Mouse (Mus musculus) urinary bladder, adult 18-20 months (tissue): ENCODE data around the gene Il6st.
A peak's percentile ranks its signal among the peaks of the same experiment; 100 is the strongest.

Experiments used
- DNase-seq, 2 experiments: peaks; one replicate each; pipeline ENCODE4 v3.0.0; 2022; ENCODE audit warnings: low spot score in 2 of 2, mixed read lengths in 2 of 2

Il6st gene

DNA sequence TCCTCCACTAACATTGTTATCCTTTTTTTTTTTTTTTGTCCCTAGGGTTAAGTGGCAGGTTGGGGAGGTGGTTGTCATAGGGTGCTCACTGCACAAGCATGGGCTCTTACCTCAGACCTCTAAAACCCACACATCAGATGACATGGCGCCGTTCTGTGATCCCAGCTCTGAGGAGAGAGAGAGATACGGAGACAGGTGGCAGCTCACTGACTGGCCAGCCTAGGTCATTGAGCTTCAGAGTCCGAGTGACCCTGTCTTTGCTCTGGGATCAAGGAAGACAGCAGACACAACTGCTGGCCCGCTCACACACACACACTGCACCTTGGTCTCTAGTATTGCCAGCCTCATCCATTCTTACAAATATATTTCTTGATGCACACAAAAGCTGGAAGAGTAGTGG, 18.7 kb downstream of the Il6st start:
- no peak for DNase-seq

DNA sequence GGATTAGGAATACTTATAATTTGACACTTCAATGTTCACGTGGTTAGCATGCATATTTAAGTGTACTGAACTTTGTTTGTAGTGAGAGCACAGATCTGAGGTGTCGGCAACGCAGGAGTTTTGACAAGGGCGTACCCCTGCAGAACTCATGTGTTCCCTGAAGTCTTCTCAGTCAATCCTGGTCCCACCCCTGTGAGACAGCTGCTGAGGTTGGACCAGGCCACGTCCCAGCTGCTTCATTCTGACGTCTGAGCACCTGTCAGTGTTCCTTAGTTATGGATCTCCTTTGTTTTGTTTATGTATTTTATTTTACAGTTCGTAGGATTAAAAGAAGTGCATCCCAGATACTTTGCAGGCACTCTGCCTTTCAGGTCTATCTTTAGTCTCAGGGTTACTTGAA, 19.1 kb downstream of the Il6st start:
- DNase-seq, result no peak

DNA sequence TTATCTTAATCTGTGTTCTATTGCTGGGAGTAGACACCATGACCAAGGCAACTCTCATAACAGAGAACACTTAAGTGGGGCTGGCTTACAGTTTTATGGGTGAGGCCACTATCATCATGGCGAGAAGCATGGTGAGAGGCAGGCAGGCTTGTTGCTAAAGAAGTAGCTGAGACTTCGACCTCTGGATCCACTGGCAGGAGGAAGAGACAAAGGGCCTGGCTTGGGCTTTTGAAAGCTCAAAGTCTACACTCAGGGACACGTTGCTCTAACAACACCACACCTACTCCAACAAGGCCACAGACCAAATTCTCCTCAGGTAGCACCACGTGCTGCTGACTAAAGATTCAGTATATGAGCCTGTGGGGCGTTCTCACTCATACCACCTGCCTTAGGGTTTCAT, 22.4 kb downstream of the Il6st start:
- DNase-seq, result no peak

DNA sequence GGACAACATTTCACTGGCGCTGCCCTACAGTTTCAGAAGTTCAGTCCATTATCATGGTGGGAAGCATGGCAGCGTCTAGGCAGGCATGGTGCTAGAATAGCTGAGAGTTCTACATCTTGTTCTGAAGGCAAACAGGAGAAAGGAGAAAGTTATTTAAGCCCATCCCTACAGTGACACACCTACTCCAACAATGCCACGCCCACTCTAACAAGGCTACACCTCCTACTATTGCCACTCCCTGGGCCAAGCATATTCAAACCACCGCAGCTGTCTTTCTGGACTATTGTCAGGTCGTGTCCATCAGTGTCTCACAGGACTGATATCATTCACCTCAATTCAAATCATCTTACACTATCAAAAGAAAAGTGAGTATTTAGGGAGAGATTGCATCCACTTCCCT, 22.8 kb downstream of the Il6st start:
- no peak for DNase-seq

DNA sequence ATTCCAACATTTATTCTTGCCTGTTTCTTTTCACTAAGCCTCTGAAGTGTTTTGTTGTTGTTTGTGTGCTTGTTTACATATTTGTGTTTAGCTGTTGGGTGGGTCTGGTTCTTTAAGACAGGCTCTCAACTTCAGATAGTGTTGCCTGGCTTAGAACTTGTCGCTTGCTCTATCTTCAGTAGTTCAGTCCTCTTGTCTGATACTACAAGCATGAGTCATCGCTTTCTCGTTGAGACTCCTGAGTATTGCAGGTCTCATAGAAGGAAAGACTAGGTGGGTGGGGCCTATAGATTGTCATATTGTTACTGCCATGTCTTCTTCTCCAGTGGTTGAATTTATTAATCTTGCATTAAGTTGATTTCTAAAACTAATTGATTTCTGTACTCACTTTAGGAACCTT, 26.2 kb downstream of the Il6st start:
- no peak for DNase-seq

DNA sequence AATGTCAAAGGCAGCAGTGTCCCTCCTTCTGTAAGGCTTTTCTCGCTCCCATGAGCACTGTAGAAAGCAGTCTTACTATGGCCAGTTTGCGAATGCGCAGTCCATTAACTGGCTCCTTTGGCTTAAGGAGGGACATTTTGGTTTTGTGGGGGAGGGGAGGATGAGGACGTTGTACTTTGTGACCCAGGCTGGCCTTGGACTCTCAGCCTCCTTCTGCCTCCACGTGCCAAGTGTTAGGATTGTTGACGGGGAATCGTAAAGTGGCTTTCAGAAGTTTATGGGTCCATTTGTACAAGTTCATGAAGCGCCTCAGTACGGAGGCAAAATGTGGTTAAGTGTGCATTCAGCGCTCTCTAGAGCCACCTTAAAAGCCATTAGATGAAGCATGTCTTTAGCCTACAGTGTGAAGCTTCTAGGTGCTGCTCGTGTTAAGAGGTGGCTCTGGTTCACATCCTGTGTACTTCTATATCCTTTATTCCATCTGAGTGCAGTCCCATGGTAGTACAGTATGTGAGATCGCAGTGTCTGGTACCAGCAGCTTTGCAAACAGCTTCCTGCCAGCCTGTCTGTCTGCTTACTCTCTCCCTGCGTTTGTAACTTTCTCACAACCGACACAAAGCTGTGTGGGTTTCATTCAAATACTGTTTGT, 27.9 kb downstream of the Il6st start:
- DNase-seq, result no peak

DNA sequence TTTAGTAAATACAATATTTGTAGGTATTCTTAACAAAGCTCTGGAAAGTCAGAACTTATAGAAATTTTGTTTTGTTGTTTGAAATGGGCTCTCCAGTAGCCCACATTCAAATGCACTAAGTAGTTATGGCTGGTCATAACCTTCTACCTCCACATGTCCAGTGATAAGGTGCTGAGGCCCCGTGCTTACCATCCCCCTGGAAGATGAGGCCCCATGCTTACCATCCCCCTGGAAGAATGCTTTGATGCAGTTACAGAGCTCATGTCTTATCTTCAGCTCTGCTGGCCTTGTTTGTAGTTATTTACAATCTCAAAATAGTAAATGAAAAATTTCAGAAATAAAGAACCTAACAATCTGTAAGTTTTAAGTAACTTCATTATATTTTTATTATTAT, 28.4 kb downstream of the Il6st start:
- DNase-seq, result no peak

DNA sequence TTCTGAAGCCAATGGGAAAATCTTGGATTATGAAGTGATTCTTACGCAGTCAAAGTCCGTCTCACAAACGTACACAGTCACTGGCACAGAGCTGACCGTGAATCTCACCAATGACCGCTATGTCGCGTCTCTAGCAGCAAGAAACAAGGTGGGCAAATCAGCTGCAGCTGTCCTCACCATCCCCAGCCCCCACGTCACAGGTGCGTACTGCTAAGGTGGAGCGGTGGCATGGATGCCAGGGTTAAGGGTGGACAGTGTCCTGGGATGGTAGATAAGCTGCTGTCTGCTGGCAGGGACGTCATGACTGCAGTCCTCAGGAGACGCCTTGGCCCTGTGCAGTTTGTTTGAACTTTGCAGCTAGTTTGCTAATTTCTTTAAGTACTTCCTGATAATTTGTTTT, 30.7 kb downstream of the Il6st start:
- no peak for DNase-seq

DNA sequence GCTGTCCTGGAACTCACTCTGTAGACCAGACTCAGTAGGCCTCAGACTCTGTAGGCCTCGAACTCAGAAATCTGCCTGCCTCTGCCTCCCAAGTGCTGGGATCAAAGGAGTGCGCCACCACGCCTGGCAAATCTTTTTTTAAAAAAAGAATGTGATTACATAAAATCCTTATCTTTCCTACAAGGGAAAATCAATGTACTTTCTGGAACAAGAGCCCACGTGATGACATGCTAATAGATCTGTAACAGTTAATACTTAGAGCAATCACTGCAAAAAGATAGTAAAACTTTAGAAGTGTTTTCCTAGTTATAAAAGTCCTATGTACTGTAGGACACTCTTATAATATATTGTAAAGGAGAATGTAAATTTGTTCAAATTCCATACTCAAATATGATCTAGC, 36.2 kb downstream of the Il6st start:
- no peak for DNase-seq

DNA sequence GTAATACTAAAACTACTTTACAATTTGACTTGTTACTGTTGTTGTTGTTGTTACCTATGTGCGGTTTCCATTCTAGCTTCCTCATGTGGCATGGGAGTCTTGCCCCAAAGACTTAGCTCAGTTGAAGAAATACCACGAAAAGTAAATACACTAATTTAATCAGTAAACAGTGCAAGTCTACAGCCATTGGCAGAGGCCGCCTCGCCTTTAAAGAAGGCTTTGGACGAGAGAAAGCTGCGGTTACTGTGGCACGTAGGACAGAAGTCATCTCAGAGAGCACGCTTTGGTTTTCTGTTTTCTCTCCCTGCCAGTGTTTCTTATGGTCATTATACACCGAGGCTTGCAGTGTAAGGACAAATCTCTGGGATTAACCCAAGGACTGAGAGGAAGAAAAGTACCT, 36.6 kb downstream of the Il6st start:
- DNase-seq, result no peak

DNA sequence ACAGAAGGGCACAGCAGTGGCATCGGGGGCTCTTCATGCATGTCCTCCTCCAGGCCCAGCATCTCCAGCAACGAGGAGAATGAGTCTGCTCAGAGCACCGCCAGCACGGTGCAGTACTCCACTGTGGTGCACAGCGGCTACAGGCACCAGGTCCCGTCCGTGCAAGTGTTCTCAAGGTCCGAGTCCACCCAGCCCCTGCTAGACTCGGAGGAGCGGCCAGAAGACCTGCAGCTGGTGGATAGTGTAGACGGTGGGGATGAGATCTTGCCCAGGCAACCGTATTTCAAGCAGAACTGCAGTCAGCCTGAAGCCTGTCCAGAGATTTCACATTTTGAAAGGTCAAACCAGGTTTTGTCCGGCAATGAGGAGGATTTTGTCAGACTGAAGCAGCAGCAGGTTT, 40.0 kb downstream of the Il6st start:
- no peak for DNase-seq

DNA sequence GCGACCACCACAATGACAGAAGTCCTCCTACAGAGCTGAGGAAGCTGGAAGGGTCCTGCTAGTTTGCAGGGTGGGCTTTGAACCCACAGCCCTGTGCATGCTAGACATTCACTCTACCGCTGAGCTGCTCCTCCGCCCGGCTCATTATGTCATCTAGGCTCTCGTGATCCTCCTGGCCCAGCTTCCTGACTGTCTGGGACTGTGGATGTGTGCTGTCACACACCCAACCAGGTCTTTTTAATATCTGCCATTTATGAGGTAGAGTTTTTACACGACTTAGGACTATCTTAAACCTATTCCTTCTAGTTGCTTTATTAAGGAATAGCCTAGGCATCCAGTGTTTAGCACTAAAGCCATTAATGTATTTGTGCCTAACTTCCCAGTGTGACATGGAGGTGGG, 41.6 kb downstream of the Il6st start:
- no peak for DNase-seq

DNA sequence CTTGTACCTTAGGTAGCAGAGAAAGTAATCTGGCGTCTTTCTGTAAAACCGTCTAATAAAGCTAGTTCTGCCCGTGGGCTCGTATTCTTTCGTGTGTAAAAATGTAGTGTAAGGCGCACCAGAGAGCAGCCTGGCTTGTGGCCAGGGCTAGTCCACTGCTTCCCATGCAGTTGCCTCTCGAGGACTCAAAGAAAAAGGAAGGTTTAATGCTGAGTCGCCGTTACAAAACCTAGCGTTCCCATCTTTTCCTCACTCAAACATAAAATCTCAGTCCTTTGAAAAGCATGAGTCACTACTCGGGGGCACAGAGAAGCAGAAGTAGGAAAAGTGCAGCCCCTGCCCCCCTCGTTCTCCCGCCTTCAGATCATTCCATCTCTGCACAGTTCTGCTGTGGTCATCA, 42.9 kb downstream of the Il6st start:
- DNase-seq, result no peak

DNA sequence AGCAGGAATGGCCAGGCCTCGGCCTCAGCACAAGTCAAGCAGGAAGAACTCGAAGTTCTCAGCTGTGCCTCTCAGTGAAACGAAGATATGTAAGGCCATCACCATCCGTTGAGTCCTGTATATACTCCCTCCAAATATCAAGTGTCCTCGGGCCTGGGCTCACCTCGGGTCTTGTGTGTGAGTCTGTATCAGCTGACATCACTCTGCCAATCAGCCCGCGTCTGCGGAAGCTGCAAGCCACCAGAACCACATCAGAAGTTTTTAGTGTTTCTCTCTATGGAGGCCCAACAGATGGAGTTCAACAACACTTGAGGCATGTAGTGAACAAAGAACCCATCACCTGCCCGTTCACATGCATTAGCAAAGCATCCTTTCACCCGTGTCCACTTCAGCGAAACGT, 43.8 kb downstream of the Il6st start:
- DNase-seq, result no peak

DNA sequence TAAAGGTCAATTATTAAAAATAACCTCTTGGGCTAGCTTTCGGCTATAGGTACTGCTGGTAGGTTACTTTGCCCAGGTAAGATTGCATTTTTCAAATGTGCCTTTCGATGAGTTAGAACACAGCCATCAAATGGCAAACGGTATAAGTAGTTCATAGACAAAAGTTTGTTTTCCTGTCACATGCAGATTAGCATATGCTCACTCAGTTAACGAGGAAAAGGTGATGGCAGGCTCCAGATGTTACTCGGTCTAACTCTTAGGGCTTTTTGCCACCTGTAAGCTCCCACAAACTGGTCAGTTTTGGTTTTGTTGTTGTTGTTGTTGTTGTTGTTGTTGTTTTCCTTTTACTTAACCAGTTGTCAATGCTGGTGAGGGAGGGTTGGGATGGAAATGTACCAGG, 44.6 kb downstream of the Il6st start:
- DNase-seq, result no peak

DNA sequence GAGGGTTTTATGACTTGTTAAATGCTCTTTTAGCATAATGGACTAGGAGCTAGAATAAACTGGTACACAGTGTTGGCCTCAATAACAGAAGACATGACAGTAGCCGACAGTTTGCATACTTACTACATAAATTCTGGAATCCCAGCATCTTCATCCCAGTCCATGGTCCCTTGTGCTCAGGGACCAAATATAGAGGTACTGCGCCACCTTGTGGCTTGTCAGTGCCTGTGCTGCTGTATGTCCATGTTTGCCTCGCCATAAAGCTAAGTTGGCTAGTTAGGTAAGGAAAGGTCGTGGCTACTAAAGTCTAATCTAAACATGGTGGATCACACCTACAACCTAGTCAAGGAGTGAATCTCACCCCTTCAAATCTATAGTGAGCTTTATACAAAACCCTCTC, 45.6 kb downstream of the Il6st start:
- peak in 1 of 2 experiments; percentile 26 for DNase-seq

DNA sequence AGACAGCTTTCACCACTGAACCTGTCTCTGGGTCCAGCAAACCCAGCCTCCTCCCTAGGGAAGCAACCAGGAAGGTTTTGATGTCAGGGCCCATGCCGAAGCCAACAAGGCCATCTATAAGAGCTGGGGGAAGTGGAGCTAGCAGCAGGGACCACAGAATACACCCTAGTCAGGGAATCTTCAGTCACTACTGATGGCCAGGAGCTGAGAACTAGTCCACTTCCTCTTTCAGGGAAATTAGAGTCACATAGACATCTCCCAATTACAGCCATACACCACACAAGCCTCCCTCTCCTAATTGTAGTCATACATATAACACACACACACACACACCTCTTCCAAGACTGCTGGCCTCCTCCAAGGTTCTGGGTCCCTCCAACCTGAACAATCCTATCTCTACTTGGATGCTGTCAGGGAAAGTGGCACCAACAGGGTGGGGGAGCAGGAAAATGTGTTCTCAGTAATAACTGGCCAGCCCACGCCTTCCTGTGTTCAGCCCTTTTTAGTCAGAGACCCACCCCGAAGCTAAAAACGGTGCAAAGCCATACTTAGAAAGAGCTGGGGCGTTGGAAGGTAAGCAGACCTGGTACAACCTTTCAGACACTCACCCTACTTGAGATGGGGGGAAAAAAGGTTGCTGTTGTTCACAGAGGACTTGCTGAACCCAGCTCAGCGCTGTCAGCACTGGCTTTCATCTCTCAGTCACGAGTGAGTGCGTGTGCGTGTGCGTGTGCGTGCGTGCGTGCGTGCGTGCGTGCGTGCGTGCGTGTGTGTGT, 46.8 kb downstream of the Il6st start:
- no peak for DNase-seq

DNA sequence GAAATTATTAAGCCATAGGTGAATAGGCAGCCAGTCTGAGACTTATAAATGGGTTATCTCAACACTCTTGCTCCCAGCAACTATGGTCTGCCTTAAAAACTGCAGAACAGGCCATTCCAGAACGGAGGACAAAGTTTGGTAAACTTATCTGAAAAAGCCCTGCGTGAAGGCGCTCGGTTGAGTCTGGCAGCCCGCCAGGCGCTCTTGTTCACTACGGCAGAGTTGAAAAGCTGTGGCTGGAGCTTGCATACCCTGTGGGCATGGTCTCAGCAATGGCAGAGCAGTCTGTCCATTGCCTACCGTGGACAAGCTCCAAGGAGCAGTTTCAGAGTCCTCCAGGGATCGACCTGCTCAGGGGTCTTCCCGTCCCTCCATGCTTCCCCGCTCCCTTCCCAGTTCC, 47.4 kb downstream of the Il6st start:
- DNase-seq, result no peak

DNA sequence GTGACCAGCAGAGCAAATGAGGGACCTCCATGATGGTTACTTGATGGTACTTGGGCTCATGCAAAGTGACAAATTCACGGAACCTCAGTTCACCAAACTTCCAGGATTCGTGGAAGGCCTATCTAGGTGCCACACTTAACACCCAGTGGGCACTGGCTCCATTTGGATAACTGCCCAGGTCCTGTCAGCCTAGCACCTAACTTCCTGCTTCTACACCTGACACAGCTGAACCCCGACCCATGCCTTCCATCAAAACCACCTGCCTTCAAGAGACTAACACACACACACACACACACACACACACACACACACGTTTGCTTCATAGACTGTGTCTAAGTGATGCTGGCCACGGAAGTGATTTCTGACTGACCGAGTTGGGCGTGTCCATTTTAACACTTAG, 47.9 kb downstream of the Il6st start:
- DNase-seq, result no peak

DNA sequence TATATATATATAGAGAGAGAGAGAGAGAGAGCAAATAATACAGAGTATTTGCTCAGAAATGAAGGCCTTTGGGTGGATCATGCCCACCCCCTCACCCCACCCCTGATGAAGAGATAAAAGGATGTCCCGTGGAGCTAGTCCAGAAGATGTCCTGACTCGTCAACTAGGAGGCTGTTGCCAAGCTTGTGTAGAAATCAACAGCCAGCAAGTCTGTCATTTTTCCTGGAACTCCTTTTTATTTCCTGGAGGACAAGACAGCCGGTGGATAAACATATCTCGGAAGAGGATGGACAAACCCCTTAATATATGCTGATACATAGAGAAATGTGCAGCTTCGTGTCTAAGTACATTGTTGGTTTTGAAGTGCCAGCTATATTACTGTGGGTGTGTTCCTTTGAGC, 49.0 kb downstream of the Il6st start:
- DNase-seq, result no peak

DNA sequence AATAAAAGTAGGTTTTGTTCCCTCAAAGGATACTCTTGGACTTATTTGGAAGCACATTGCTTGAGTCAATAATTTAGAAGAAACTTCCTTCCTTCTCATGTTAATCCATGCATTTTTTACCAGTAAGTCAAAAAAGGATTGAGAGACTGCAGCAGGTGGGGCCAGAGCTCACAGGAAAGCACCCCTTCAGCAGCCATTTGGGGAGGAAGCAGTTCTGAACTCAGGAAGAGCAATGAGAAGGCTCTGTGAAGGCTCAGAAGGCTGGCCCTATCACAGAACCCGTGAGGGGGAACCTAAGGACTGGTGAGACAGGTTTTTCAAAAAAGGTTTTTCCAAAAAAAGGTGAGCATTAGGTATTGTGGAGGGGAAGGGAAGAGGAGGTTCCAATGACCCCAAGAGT, 50.7 kb downstream of the Il6st start:
- no peak for DNase-seq

DNA sequence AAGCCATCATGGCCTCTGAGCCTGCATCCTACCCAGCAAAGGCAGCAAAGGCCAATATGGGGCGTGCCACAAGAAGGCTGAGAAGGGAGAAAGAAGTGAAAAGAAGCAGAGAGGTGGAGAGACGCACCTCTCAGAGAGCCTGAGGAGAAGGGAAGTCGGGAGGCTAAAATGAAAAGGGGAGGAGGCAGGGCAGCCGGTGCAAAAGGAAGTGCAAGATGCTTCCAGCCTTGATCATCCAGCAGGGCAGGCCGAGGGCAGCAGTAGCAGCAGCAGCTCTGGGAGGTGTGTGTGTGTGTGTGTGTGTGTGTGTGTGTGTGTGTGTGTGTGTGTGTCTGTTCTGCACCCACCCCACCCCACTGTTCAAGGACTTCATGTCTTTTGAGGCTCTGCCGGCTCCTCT, 58.4 kb downstream of the Il6st start:
- no peak for DNase-seq

DNA sequence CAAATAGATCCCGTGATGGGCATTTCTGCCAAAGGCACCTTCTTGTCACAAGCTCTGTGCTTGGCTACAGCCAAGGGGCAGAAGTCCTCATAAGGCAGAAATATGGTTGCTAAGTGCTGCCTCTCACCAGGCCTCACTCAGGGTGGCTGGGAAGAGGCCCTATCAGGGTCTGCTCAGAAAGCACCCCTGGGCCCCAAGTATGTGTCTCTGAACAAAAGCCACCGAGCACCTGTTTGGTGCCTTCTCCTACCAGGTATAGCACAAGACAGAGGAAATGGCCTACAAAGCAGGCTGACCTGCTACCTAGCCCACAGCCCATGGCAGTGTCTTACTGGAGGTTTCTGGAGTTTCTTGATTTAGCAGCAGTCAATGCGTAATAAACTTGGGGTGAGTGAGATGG, 59.0 kb downstream of the Il6st start:
- DNase-seq, result no peak
